Comparison of ENCODE assay signal across 19 mouse cellular contexts in the genomic region with DNA sequence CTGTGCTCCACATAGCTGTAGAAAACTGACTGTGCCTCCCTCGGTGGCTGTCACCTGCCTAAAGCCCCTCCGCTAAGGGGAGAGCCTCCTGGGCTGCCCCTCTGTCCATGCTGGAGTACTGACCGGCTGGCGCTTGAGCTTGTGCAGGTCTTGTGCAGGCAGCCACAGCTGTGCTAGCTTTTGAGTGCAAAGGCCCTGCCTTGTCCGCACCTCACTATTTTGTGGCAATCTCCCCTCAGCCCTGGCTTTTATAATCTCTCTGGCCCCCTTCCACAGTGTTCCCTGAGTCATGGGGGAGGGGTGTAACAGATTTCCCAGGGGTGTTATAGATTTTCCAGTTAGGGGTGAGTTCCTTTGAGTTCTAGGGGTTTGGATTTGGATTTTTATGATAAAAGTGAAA. TPM values are rescaled to one million over a fixed set of nuclear protein-coding genes. Genes with fewer than 3 reads are reported as not detected.
"Had no signal": no experiment of that assay in that cellular context is flagged by ENCODE, and none has a peak within 500 bp of the region (broad histone marks: within the 10 kb centered on the region; RNA-seq: fewer than 3 reads in every experiment).

No protein-coding gene starts in this region.

- H3K27me3 ChIP-seq: liver, embryonic 15.5 days; lung, embryonic 15.5 days; megakaryocyte, embryonic 14.5 days; neural tube, embryonic 12.5 days had no signal

- DNase-seq: liver, postnatal 0 days; lung, adult 2 months; lung, postnatal 14 days; lung, postnatal 36 days; midbrain, embryonic 14.5 days; right cerebral cortex, postnatal 14 days; right cerebral cortex, postnatal 4 days; spleen, adult 18-20 months; thymus, adult 2 months; thymus, postnatal 25 days; thymus, postnatal 4 days had no signal

- H3K4me2 ChIP-seq: liver, embryonic 15.5 days; lung, embryonic 15.5 days; midbrain, embryonic 11.5 days; neural tube, embryonic 12.5 days had no signal

- H3K4me1 ChIP-seq: liver, embryonic 15.5 days; neural tube, embryonic 12.5 days had no signal

- H3K4me3 ChIP-seq: liver, embryonic 15.5 days; lung, embryonic 15.5 days; megakaryocyte, embryonic 14.5 days; neural tube, embryonic 12.5 days had no signal

- ATAC-seq: liver, postnatal 0 days; lung, postnatal 0 days had no signal

- H3K9ac ChIP-seq: liver, embryonic 15.5 days; liver, postnatal 0 days; lung, embryonic 15.5 days; neural tube, embryonic 12.5 days had no signal

- H3K9me3 ChIP-seq: liver, embryonic 15.5 days; lung, embryonic 15.5 days; neural tube, embryonic 12.5 days had no signal

- H3K27ac ChIP-seq: liver, embryonic 15.5 days; lung, embryonic 15.5 days; macrophage; neural tube, embryonic 12.5 days had no signal

RNA-seq across cellular contexts. Expression of a gene that starts 59.8 kb away (rescaled TPM):
- total RNA-seq: midbrain, postnatal 0 days had no signal
- polyA plus RNA-seq: midbrain, embryonic 11.5 days; midbrain, embryonic 14.5 days had no signal
